Mouse (Mus musculus): Measurements from ENCODE around the gene Gsta2.
"Not testable (repeated sequence)": the region's sequence is repeated elsewhere in the genome, so short reads cannot be mapped to it uniquely, and the experiment has no call there.

Gsta2 gene

DNA sequence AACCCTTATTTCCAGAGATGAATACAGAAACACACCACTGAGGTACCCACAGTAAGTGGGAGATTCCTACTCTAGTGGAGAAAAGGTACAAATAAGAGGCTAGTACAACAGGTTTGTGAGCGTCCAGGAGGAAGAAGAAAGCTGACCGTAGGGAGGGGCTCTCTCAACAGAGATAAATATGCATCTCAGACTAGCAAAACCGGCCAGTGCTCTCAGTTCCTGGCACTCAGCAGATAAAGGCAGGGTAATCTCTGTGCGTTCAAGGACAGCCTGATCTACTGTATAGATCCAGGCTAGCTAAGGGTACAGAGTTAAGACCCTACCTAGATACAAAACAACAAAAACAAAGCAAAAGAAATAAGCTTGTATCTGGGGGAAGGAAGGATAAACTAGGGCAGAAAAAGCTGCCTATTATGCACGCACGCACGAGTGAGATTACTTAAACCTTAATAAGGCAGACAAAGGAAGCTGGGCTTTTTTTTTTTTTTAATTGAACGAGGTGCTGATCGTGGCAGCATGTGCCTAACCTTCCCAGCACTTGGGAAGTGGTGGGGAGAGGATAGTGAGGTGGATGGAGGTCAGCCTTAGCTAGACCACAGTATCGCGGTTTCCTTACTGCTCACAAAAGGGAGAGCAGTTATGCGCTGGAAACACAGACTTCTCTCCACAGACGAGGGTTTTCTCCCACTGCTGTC lies 10.4 kb upstream of the Gsta2 start:
- DNase-seq (ENCODE audit: low read depth, low spot score) = no peak

DNA sequence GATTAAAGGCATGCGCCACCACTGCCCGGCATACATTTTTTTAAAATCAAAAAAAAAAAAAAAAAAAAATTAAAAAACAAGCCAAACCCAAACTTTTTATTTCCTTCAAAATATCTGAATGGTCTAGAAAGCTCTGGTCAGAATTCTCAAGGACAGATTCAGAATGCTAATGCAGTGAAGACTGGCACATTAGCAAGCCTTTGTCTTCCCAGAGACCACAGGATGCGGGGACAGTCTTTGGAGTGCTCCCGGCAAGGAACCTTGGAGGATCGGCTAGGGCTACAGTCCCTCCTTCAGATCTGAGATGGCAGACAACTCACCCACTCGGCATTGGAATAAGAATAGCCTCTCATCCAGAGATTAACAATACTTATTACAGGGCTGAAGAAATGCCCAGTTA lies 9.1 kb upstream of the Gsta2 start:
- DNase-seq (ENCODE audit: low read depth, low spot score) = no peak

DNA sequence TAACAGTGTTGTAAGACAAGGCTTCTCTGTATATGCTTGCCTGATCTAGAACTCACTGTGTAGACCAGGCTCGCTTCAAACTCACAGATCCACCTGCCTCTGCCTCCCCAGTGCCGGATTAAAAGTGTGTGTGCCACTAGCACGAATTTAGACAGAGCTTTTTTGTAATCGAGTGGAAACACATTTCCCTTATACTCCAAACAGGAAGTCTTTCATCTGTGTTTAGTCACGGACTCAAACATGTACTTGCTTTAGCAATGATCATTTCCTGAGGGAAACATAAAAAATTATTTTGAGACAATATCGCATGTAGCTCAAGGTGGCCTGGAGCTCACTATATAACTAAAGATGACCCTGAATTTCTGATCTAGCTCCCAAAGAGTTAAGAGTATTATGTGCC lies 7.8 kb upstream of the Gsta2 start:
- no peak for DNase-seq (ENCODE audit: low read depth, low spot score)

DNA sequence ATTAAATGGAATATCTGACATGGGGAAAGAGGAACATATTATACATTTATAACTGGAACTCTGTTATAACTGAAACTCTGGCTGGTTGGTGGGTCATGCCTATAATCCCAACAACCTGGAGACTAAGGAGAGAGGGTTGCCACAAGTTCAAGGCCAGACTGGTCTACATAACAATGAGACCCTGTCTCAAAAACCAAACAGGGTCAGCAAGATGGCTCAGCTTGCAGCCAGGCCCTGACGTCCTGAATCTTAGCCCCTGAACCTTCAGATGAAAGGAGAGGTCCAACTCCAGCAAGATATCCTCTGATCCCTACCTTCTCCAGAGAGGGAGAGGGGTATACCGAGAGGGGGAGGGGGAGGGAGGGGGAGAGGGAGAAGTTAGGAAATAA lies 4.9 kb upstream of the Gsta2 start:
- DNase-seq (ENCODE audit: low read depth, low spot score) = no peak

DNA sequence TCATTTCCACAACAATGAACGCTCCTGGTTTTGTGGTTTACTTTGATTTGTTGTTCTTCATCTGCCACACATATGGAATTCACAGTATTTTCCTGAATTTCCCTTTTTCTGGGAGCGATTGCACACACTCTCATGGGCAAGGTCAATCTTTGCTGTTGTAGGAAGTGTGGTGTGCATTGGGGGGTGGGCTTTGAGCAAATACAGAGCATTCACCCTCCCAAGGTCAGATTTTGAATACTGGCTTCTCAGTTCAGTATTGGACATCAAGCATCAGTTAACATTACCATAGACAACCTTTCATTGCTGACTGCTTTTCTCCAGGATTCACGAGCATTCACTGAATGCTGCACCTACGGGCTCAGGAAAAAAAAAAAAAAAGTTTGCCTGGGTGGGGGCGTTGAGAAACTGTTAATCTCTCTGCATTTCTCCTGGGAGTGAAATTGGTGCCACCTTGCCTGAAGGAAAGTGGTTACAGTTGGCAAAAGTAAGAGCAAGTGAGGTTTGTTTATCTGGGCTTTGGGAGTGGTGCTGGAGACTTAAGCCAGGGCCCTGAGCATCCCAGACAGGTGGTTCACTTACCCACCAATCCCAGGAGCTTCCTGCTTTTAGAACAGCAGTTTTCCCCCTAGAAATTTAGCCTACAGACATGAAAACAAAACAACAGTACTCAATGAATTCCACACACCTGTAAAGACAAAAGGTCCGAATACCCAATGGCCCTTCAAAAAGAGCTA lies 4.3 kb upstream of the Gsta2 start:
- DNase-seq (ENCODE audit: low read depth, low spot score) = no peak

DNA sequence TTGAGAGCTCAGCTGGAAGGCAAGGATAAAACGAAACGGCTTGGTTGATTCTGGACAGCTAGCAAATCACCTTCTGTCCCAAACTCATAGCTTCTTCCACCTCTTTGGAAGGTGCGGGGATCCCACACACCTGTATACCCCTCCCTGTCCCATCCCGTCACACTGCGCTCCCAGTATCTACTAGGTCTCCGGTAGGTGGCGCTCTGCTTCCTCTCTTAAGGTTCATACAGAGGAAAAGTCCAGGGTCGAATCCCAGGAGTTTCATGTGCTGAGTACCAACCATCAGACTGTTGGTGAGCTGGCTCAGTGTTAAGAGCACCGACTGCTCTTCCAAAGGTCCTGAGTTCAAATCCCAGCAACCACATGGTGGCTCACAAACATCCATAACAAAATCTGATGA lies 2.5 kb upstream of the Gsta2 start:
- peak; percentile 60 for DNase-seq (ENCODE audit: low read depth, low spot score)

DNA sequence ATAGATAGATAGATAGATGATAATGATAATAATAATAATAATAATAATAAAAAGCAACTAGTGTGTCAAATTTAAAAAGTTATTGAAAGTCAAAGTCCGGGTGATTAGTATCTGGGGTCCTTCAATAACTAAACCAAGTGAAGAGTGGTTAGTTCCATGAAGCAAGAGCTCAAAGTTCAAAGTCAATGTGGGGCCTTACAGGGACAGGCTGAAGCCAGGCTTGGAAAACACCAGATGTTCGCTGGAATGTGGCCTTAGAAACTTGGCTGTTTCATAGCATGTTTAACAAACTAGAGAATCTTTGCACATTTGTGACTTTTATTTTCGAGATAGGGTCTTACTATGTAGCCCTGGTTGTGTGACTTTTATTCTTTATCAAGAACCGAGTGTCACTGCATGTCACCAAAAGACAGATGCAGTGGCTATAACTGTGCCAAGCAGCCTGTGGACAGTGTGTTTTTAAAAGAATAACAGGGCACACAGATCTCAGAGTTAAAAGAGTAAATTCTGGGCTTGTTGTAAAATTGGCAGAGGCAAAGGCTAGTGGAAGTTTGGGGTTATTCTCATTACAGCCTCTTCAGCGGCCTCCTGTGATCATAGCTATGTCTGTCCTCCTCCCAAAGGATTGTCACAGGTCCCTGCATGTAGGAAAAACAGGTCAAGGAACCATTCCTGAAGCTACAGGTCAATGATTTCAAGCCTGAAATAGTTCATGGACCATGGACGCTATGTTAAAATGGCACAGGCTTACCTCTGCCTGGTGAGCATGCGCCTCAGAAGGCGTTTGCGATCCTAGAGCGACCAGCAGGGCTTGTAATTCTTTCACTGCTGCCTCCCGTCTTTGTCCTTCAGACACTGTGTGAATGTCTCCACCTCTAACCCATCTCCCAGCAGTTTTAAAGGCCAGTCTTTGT lies 666 bp downstream of the Gsta2 start:
- no peak for DNase-seq (ENCODE audit: low read depth, low spot score)

DNA sequence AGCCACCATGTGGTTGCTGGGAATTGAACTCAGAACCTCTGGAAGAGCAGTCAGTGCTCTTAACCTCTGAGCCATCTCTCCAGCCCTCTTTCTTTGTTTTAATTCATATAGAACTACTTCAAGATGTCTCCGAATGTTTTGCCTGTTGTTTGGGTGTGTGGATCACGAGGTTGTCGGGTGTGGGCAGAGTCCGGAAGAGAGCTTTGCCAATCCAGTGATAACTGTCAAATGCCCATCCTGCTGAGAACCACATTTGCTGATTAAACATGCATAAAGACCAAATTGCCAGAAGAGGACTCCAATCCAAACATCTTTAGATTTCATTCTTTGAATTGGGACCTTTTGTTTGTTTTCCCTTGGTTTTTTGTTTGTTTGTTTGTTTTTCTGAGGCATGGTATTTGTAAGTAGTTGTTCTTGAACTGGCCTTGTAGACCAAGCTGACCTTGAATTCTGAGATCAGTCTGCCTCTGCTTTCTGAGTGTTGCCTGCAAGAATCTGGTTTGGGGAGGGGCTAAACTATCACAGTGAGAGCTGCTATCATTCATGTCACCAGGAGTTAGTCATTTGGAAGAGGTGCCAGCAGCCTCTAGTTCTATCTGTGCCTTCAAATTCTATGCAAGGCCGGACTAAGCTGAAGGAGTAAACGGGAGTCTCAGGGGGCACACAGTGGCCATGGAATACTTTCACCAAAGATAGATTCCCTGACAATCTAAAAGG lies 3.9 kb downstream of the Gsta2 start:
- no peak for DNase-seq (ENCODE audit: low read depth, low spot score)

DNA sequence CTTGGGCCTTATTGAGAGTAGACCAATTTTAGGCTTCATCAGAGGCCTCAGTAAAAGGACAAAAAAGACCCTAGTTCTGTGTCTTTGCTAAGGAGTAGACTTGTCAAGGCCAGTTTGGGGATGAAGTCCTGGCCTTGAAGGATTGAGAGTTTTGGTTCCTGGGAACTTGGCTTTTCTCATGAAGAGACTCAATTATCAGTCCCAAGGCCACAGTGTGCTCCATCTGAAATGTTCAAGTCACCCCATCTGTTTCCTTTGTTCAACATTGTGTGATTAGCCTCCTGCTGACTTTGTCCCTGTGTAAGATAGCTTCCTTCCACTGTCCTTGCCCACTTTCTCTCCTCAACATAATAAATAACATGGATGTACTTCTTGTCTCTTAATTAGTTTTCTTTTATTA lies 5.6 kb downstream of the Gsta2 start:
- not testable (repeated sequence) for DNase-seq (ENCODE audit: low read depth, low spot score)

DNA sequence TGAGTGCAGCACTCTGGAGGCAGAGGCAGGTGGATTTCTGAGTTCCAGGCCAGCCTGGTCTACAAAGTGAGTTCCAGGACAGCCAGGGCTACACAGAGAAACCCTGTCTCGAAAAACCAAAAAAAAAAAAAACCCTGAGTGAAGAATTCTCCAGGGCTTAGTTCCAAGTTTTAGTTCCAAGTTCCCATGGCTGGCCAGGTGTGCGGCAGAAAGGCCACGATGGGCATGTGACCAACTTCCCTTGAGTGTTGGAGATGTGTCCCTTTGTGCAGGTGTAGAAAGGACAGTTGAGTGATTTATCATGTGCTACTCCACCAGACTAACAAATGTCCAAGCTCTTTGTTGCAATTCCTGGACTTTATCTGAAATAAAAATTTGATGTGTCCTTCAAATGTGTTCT lies 6.4 kb downstream of the Gsta2 start:
- DNase-seq (ENCODE audit: low read depth, low spot score) = not testable (repeated sequence)

DNA sequence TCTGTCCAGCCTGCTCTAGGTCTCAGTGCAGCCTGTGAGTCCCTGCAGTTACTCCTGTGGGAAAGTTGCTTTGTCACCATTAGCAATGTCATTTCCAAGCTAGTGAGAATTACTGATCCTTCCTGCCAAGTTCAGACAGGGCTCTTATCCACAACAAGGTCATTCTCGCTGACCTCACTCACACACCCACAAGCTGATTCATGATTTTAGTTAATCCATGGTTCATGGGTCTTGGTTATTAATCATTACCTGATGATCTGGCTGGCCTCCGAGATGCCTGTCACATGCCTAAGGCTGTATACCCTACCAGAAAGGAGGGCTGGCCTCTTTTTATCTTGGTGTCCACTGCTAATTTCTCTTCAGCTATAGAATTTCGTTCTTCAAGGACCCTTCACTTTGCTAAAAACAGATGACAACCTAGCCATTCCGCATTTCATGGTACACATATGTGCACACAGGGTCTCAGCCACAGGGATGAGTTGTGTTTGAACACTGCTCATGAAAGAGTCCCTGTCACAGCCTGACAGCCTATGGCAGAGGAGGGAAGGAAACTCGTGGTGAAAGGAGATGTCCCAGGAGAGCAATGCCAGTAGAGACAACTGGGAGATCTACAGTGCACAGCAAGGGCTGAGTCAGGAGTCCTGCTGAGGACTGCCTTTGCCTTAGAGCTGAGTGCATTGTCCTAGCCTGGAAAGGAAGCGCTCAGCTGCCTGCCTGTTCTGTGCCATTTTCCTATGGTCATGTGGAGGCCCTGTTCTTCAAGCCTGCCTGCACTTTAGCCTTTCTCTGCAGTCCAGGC lies 7.2 kb downstream of the Gsta2 start:
- DNase-seq (ENCODE audit: low read depth, low spot score) = not testable (repeated sequence)

DNA sequence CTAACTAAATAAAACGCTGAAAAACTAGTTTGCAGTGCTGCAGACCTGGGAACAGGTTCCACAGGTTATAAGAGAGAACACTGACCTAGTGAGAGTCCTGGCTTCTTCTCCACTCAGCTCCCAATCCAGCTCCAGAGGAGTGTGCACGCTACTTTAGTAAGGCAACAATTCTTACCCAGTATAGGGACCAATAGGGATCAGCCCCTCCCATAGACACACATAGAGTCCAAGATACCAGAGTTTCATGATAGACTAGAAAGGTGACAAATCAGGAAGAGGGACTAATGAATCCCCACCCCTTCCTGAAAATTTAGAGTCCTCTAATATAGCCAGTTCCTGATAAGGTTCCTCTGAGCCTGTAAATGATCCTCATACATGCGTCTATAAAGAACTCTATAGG lies 8.6 kb downstream of the Gsta2 start:
- DNase-seq (ENCODE audit: low read depth, low spot score) = no peak

DNA sequence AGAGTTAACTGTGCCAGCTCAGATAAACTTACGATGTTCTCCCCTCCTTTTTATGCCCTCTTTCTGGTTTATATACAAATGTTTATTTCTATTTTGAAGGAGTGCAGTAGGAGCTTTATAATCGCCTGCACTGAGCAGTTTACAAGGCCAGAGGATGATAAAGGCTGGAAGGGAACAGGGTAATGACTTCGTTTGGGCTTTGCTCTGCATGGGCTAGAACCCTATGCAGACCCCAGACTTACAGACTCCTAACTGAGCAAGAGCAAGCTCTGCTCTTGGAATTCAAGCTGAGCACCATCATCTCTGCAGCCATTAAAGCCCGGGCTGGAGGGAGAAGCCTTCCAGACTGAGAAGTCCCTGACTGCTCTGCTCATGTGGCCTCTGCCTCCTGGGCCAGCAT lies 10.4 kb downstream of the Gsta2 start:
- not testable (repeated sequence) for DNase-seq (ENCODE audit: low read depth, low spot score)

DNA sequence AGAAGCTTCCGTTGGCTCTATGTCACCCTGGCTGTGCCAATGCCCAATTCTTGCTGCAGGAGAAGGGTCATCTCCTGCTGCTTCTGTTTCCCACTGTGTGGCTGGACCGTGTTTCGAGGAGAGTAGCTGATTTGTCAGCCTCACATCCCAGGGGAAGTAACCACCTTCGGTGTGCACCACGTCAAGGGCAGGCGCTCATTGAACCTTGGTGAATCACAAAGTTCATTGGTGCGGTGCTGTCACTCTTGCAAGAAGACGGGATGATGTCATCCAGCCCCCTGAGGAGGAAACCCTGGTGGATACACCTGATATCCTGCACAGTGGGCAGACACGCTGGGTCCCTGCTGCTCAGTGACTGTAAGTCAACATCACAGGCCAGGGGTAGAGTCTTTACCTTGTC lies 12.5 kb downstream of the Gsta2 start:
- not testable (repeated sequence) for DNase-seq (ENCODE audit: low read depth, low spot score)

DNA sequence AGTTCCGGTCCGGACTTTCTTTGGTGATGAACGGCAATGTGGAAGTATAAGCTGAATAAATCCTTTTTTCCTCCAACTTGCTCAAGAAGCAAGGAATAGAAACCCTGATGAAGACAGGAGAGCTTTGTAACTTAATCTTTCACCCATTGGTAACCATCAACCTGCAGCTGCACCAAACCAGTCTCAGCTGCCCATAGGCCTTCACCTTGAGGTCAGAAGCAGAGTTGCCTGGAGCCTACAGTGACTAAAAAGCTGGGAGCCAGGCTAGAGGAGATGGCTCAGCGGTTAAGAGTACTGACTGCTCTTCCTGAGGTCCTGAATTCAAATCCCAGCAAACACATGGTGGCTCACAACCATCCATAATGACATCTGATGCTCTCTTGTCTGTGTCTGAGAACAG lies 13.1 kb downstream of the Gsta2 start:
- DNase-seq (ENCODE audit: low read depth, low spot score) = not testable (repeated sequence)

DNA sequence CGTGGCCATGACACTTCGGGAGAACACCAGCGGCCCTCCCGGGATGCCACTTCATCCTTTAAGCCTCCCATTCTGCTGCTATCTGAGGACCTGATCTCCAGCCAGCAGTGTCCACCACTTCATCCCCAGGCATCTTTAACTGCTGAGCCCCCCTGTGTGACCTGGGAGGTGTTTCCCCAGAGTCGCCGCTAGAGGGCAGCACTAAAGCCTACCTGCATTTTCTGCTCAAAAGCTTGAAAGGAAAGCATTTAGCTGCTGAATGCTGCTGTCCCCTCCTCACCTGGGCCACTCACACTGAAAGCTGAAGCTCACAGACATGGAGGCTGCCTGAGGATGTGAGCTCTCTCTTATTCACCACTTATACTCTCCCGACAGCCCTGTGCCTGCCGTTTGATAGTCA lies 15.3 kb downstream of the Gsta2 start:
- peak; percentile 49 for DNase-seq (ENCODE audit: low read depth, low spot score)

DNA sequence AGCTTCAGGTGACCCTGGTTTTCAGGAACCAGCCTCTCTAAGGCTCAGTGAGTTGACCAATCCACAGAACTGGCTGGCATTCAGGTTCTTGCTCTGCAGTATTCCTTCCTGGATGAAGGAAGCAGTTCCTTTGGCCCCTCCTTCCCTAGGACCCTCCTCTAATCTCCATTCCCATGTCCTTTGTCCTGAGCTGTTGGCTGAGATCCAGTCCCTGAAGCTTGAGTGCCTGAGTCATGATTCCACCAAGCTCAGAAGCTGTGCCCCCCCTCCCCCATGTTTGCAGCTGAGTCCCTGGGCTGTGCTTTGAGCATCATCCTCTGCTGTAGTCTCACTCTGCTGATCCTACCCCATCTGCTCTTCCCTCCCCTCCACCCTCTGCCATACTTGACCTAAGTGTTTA lies 18.5 kb downstream of the Gsta2 start:
- DNase-seq (ENCODE audit: low read depth, low spot score) = not testable (repeated sequence)

DNA sequence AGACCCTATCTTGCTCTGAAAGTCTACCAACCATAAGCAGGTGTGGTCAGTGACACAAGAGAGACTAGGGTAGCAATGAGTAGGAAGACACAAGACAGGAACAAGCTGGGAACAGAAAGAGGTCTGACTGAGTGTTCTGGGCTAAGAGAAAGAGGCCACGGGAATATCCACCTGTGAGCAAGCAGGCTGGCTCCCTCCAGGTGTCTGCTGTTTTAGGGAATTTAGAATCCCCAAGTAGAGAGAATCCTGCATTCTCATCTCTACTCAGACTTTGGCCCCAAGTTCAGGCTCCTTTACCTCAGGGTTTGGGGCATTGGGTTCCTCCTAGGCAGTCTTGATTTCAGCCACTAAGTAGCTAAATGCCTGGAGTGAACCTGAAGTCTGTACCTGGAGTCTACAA lies 28.3 kb downstream of the Gsta2 start, which contains the start of gene Omt2b:
Gene Omt2b, plus strand, starts transcription at position 301 of the 400 bp plus-strand sequence.
- not testable (repeated sequence) for DNase-seq (ENCODE audit: low read depth, low spot score)

DNA sequence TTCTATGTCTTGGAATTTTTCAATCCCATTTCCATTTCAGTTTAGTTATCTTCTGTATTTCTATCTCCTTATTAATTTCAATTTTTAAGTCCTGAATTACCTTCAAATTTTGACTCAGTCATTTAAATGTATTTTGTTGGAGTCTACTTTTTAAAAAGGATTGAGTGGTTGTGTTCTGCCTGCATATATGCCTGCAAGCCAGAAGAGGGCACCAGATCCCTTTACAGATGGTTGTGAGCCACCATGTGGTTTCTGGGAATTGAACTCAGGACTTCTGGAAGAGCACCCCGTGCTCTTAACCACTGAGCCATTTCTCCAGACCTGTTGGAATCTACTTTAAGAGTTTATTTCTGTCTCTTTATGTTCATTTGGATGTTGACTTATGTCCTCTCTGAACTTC lies 36.1 kb downstream of the Gsta2 start:
- DNase-seq (ENCODE audit: low read depth, low spot score) = peak; percentile 20

DNA sequence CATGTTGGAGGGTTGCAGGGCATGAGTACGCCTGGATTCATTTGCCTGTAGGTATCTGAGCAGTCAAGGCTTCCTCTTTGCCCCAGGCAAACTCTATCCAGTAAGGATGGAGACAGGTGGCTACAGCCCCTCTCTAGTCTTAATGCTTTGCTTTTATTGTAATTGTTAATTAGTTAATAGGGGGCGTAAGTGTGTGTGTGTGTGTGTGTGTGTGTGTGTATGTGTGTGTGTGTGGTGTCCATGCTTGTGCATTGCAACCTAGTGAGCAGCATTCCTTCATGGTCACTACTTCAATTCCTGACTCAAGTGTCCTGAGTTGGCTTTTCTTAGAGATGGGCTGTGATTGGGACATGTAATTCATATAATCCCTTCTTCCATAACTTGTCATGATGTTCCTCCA lies 40.9 kb downstream of the Gsta2 start, which contains the start of gene Omt2a:
Gene Omt2a, minus strand, starts transcription at position 101 of the 400 bp plus-strand sequence.
- DNase-seq (ENCODE audit: low read depth, low spot score) = no peak

DNA sequence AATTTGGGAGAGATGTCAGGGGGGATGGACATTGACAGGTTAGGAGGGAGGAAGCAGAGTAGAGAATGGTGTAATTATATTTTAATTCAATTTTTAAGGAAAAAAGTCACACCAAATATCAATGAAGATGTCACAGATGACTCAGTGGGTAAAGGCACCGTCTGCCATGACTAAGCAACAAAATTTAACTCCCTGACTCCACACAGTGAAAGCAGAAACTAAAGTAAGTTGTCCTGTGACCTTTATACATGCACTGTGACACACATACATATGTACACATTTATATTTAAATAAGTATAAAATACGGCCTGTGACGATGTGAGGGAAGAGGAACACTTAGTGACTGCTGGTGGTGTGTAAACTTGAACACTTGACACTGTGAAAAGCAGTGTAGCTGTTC lies 47.5 kb downstream of the Gsta2 start:
- DNase-seq (ENCODE audit: low read depth, low spot score) = not testable (repeated sequence)
